ENCODE assay signal across 11 mouse cellular contexts in genomic region chr9:60518216-60518615, GRCm38 (mm10). TPM values are rescaled to one million over a fixed set of nuclear protein-coding genes. Genes with fewer than 3 reads are reported as not detected.
DNase-seq lines count a peak whose midpoint lies in the region; ATAC-seq lines count a peak whose summit lies in the region.
"Had no signal": no experiment of that assay in that cellular context is flagged by ENCODE, and none has a peak within 500 bp of the region (broad histone marks: within the 10 kb centered on the region; RNA-seq: fewer than 3 reads in every experiment).

No protein-coding gene starts in this region.

- H3K4me2 ChIP-seq in heart, embryonic 16.5 days (ENCODE audit: low read depth, low read length), result 0 out of 2 replicates have a peak overlapping the region, but pooled peaks have one; percentile 1
- H3K4me2 ChIP-seq: limb, embryonic 12.5 days had no signal

- H3K4me1 ChIP-seq in heart, embryonic 16.5 days (ENCODE audit: control insufficient read depth, insufficient read depth, low read length), result peaks cover 42% of the 10 kb centered on the region

- no peak overlapping the region for H3K27ac ChIP-seq in heart, embryonic 16.5 days (ENCODE audit: low read length)
- H3K27ac ChIP-seq: limb, embryonic 12.5 days had no signal

- no peak overlapping the region for H3K9ac ChIP-seq in heart, embryonic 16.5 days (ENCODE audit: low read length)
- H3K9ac ChIP-seq: limb, embryonic 12.5 days had no signal

- peak; percentile 29 for DNase-seq in gastrocnemius, postnatal 10 days
- no peak for DNase-seq in gastrocnemius, postnatal 36 days
- DNase-seq in 3T3-L1 (ENCODE audit: low read depth, low spot score), result peak; percentile 36
- peak; percentile 61 to 73 for DNase-seq in kidney, postnatal 4 days
- DNase-seq in cerebellum, adult 18-20 months, result no peak
- DNase-seq in left cerebral cortex, postnatal 25 days (ENCODE audit: low spot score in 2 of 2), result no peak
- no peak for DNase-seq in thymus, postnatal 10 days (ENCODE audit: low spot score in 2 of 2)
- DNase-seq: cerebellum, adult 2 months; spleen, adult 18-20 months had no signal

- intact Hi-C loops in gastrocnemius, postnatal 36 days (cut with DNase I), result no loop called here
- intact Hi-C loops in left cerebral cortex, postnatal 25 days (cut with DNase I), result no loop called here

- H3K9me3 ChIP-seq in heart, embryonic 16.5 days (replicated peaks; ENCODE audit: control insufficient read depth, low read length), result no peaks in the 10 kb centered on the region
- H3K9me3 ChIP-seq: limb, embryonic 12.5 days had no signal

- H3K36me3 ChIP-seq in heart, embryonic 16.5 days (ENCODE audit: control insufficient read depth, insufficient read depth), result no peaks in the 10 kb centered on the region

- 21% methylated on average over 3 of the region's 3 CpGs for WGBS in heart, embryonic 16.5 days

- peaks cover 5% of the 10 kb centered on the region; the same call in 1 of the 2 replicates for H3K27me3 ChIP-seq in heart, embryonic 16.5 days (ENCODE audit: control insufficient read depth, insufficient read depth, low read length)

- no peak for ATAC-seq in heart, embryonic 16.5 days (replicated peaks; ENCODE audit: extremely low read depth, insufficient read depth, low FRiP score)

- H3K4me3 ChIP-seq in heart, embryonic 16.5 days (ENCODE audit: low read length), result no peak overlapping the region
- H3K4me3 ChIP-seq: limb, embryonic 12.5 days had no signal

RNA-seq across cellular contexts. Expression of gene Thsd4, which starts 3.6 kb away (rescaled TPM):
- 1 to 10 TPM; 5.9 to 9.1 TPM for total RNA-seq in gastrocnemius, postnatal 10 days (2021)
- total RNA-seq in gastrocnemius, postnatal 36 days (2021), result under 1 TPM; 0.59 to 0.84 TPM
- polyA plus RNA-seq in heart, embryonic 16.5 days (2015; fragmentation: Nextera tagmentation; extraction: Ambion mirVana), result 7.9 and 8.2 TPM in 2 replicates
- total RNA-seq in left cerebral cortex, postnatal 25 days (2021), result 1 to 10 TPM; 4.7 to 6.2 TPM

Comparison
In these comparisons a context has a peak if more than half of its experiments do, and no peak if none do; other contexts are left out.
1. DNase-seq: peak in gastrocnemius, postnatal 10 days (single experiment), 3T3-L1 (single experiment) and kidney, postnatal 4 days (2 of 2); none in gastrocnemius, postnatal 36 days (0 of 2), cerebellum, adult 18-20 months (0 of 2), left cerebral cortex, postnatal 25 days (0 of 2) and thymus, postnatal 10 days (0 of 2).